Mouse (Mus musculus) megakaryocyte, embryonic 14.5 days (primary cell): ENCODE results near the gene Aanat. TPM values are rescaled to one million over a fixed set of nuclear protein-coding genes. Genes with fewer than 3 reads are reported as not detected.

Experiments used
- H3K27me3 ChIP-seq: replicated peaks from 2 replicates; pipeline ENCODE3; 2012; ENCODE audit warnings: inconsistent platforms
- H3K36me3 ChIP-seq: replicated peaks from 2 replicates; pipeline ENCODE3; 2012; ENCODE audit warnings: low read length, inconsistent platforms, mixed read lengths
- H3K4me1 ChIP-seq: 2 replicates; pipeline ENCODE4 v1.6.1; 2012; ENCODE audit warnings: inconsistent platforms
- H3K4me3 ChIP-seq: replicated peaks from 2 replicates; pipeline ENCODE3; 2012; ENCODE audit warnings: moderate library complexity, mild to moderate bottlenecking, inconsistent platforms
- H3K9me3 ChIP-seq: 2 replicates; pipeline ENCODE4 v1.6.1; 2012; ENCODE audit warnings: inconsistent platforms
- FLI1 ChIP-seq: IDR thresholded peaks from 2 replicates; pipeline ENCODE4 v1.6.1; 2012; ENCODE audit warnings: low read length, inconsistent platforms, mixed read lengths
- GATA1 ChIP-seq: IDR thresholded peaks from 3 replicates; pipeline ENCODE4 v1.6.1; 2012; ENCODE audit warnings: mixed read lengths, low read length, inconsistent platforms, borderline replicate concordance
- polyA plus RNA-seq: library from polyadenylated mRNA; stranded (reverse); fragments of >175 nt; gene quantifications from 2 replicates; pipeline ENCODE4 v1.2.3, GENCODE M21; 2012; ENCODE audit warnings: low replicate concordance; ENCODE audit not compliant: insufficient read depth

Aanat gene
- 0.21 and 2.2 TPM in 2 replicates for polyA plus RNA-seq

DNA sequence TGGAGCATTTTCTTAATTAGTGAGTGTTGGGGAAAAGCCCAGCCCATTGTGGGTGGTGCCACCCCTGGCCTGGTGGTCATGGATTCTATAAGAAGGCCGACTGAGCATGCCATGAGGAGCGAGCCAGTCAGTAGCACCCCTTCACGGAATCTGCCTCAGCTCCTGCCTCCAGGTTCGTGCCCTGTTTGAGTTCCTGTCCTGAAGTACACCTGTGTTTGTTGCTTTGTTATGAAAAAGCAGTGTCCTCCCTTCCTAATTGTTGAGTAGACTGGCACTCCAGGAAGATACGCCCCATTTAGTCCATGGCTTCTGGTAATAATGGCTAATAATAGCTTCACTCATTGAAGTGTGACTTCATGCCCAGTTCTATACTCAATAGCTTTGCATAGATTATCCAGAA, at the start of gene Aanat:
TSS of gene Aanat (plus strand) at position 123 of the 400 bp plus-strand sequence.
- no peaks in the 10 kb centered on the region for H3K9me3 ChIP-seq
- no peaks in the 10 kb centered on the region for H3K36me3 ChIP-seq
- TF ChIP-seq FLI1: no peak
- TF ChIP-seq GATA1: no peak
- H3K4me3 ChIP-seq: peak within 1 kb of the TSS; percentile 57
- peaks cover 62% of the 10 kb centered on the region for H3K27me3 ChIP-seq
- peaks cover 37% of the 10 kb centered on the region for H3K4me1 ChIP-seq

DNA sequence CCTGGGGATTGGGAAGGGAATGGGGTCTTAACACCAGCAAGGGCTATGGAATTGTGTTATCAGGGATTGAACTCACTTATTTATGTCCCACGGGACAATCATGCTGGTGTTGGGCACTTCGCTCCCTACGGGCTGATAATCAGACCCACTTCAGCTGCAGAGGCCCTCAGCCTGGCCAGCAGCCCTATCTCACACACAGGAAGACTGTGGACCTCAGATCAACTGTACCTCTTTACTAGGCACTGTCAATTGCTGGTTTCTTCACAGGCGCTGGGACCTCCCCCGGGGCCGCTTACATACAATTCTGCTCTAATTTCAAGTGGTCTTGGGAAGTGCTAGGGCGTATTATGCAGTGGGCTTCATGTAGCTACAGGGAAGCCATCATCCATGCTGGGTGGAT, 49.5 kb upstream of the Aanat start:
- peak overlapping the region; percentile 70 for H3K4me3 ChIP-seq
- peaks cover 62% of the 10 kb centered on the region for H3K36me3 ChIP-seq
- no peak for TF ChIP-seq GATA1
- TF ChIP-seq FLI1: no peak
- H3K27me3 ChIP-seq: peaks cover 55% of the 10 kb centered on the region
- no peaks in the 10 kb centered on the region for H3K9me3 ChIP-seq
- H3K4me1 ChIP-seq: peaks cover 90% of the 10 kb centered on the region

DNA sequence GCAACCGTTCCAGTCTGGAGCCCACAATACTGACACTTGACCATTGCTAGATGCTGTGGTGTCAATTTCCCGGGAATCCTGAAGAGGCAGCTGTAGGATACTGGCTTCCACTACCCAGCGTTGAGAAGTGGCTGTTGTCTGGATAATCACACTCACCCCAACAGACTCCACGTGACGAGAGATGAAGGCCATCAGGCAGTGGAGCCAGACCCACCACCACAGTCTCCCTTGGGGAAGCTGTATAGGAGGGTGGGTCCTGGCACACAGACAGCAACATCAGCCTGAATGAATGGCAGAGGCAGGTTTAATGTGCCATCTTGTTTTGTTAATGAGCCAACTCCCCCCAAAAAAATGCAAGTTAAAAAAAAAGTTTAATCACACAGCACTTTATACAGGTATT, 48.8 kb upstream of the Aanat start:
- Histone ChIP-seq H3K4me1 (peaks cover 86% of the 10 kb centered on the region), H3K9me3 (no peaks in the 10 kb centered on the region), H3K36me3 (peaks cover 69% of the 10 kb centered on the region), H3K27me3 (peaks cover 48% of the 10 kb centered on the region), H3K4me3 (no peak overlapping the region)
- no peak for TF ChIP-seq GATA1
- no peak for TF ChIP-seq FLI1

DNA sequence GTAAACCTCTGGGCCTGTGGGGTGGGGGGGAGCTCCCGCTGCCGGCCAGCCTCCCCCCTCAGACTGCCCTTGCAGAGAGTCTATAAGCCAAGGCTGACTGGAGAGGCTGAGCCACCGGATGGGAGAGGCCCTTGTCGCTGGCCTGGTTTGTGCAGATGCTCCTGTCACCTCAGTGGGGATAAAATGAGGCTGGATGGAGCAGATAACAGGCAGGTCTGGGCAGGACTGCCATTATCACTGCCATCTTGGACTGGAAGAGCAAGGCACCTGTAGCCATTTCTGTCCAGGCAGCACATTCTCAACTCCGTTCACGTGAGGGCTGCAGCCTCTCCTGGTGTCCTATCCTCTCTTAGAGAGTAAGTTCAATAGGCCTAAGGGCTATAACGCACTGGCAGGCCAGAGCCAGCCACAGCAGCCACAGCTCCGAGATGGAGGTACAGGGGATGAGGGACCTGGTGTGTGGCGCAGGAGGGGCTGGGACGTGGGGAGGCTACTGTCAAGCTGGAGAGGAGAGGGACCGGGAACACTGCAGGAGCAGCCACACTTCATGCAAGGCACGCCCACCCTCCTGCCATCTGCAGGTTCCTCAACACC, 48.0 kb upstream of the Aanat start:
- peak overlapping the region; percentile 20 for H3K4me3 ChIP-seq
- peaks cover 40% of the 10 kb centered on the region for H3K27me3 ChIP-seq
- peaks cover 77% of the 10 kb centered on the region for H3K36me3 ChIP-seq
- TF ChIP-seq GATA1: no peak
- TF ChIP-seq FLI1: no peak
- H3K4me1 ChIP-seq: peaks cover 79% of the 10 kb centered on the region
- no peaks in the 10 kb centered on the region for H3K9me3 ChIP-seq

DNA sequence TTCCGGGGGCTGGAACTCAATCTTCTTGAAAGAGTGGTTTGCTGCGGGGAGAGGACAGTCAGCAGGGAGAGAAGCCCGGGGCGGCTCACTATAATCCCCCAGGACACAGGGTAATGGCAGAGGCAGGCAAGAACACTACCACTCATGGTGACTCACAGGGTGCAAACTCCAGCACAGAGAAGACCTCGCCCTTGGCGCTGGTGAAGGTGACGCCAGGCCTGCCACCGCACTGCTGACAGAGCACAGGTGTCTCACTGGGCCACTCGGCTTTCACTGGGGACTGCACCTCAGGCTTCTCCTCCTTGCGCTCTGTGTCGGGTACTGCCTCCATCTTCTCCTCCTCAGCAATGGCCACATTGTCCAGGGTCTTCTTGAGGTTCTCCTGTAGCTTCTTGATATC, 45.0 kb upstream of the Aanat start:
- peaks cover 98% of the 10 kb centered on the region for H3K36me3 ChIP-seq

DNA sequence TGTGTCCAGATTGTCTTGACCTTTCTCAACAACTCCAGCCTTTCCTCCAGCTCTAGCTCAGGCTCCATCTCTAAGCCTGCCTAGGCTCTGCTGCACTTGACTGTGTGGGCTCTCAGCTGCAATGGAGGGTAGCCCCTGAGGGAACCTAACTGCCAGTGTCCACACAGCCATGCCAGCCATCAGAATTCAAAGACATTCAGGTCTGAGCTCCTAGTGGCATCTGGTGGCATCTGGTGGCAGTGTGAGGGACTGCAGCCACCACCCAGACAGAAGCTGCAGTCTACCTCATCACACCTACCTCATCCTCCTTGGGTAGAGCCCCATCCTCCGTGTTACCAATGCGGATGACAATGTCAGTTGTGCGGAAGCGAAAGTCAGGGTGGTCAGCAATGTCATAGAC, 43.1 kb upstream of the Aanat start:
- H3K27me3 ChIP-seq: peaks cover 7% of the 10 kb centered on the region
- H3K36me3 ChIP-seq: peaks cover 100% of the 10 kb centered on the region
- TF ChIP-seq GATA1: no peak
- no peak for TF ChIP-seq FLI1
- no peak overlapping the region for H3K4me3 ChIP-seq
- H3K9me3 ChIP-seq: no peaks in the 10 kb centered on the region
- peaks cover 65% of the 10 kb centered on the region for H3K4me1 ChIP-seq

More for the DNA sequence above, 45.0 kb upstream of the Aanat start:
- no peak for TF ChIP-seq GATA1
- TF ChIP-seq FLI1: no peak
- no peak overlapping the region for H3K4me3 ChIP-seq
- peaks cover 12% of the 10 kb centered on the region for H3K27me3 ChIP-seq
- H3K4me1 ChIP-seq: peaks cover 65% of the 10 kb centered on the region
- H3K9me3 ChIP-seq: no peaks in the 10 kb centered on the region

DNA sequence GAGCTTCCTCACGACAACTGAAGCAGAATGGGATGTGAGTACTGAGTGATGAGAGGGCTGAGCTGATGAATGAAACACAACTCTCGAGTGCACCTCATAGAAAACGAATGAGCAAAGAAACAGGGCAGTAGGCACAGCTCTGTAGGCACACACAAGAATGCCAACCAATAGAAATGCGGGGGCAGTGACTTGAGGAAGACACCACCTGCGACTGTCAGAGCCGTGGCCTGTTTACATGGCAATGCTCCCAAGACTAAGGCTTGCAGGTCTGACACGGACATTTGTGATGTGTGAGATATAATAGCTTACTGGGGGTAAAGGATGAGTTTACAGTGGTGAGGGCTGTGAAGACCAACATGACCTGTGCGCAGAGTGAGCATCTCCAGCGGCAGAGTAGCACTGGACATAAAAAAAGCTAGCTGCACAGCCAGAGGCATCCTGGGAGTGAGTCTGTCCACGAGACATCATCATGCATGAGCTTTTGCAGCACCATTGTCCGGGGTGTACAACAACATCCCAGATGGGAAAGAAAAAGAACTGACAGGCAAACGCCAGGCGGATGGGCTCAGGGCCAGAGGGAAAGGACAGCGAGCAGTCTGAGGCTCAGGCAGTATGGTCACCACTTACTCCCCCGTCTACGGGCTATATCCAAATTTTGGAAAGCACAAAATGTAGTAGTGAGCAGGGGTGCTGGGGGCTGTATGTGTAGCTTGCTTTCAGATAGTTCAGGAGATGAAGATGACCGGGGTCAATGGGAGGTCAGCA, 38.8 kb upstream of the Aanat start:
- H3K36me3 ChIP-seq: peaks cover 92% of the 10 kb centered on the region
- peaks cover 79% of the 10 kb centered on the region for H3K4me1 ChIP-seq
- no peak for TF ChIP-seq GATA1
- no peak for TF ChIP-seq FLI1
- no peaks in the 10 kb centered on the region for H3K27me3 ChIP-seq
- no peaks in the 10 kb centered on the region for H3K9me3 ChIP-seq
- no peak overlapping the region for H3K4me3 ChIP-seq

DNA sequence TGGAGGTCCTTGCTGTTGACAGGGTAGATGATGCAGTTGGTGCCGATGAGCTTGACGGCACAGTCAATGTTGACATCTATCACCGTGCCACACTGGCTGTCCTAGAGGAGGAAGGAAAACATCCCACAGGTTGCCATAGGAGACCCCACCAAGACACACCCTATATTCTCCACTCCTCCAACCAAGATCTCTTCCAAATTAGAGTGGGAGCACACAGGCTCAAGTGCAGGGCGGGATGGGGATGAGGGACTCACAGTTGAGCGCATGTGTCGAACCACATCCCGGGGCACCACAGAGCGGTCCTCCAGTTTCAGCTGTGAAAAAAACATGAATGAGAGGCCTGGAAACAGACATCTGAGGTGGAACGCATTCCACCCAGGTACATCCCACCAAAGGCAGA, 37.5 kb upstream of the Aanat start:
- Histone ChIP-seq H3K27me3 (no peaks in the 10 kb centered on the region), H3K4me1 (peaks cover 85% of the 10 kb centered on the region), H3K36me3 (peaks cover 92% of the 10 kb centered on the region), H3K9me3 (no peaks in the 10 kb centered on the region), H3K4me3 (peak overlapping the region; percentile 82)
- TF ChIP-seq GATA1 (no peak), FLI1 (no peak)

DNA sequence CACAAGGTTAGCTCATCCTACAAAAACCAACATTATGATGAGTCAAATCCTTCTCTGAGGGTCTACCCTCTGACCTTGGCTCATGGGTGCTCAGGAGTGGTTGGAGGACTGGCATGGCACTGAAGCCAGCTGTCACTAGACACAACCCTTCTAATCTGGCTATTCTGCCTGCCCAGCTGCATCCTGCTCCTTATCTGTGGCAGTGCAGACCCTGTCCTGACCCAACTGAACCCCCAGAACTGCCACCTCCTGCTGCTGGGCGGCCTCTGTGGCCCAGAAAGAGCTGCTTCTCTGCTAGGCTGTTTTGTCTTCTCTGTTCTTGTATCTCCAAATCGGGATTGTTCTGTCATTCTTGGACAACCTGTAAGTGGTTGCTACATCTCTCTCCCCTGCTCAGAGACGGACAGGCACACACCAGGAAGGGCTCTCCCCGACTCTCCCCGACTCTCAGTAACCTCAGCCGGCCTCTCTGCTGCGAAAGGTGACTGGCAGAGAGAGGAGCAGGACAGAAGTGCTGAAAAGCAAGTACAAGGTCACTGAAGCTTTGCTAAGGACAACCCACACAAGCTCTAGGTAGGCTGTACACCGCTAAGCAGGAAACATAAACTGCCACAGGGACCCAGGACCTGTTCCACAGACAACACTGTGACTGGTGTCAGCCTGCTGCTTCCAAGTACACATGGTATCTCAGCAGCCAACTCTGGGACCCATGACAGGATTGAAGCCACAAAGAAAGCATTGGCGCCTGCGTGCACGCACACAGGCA, 36.8 kb upstream of the Aanat start:
- TF ChIP-seq GATA1 (peak; percentile 55; the same call in 1 of the 3 replicates), FLI1 (no peak)
- Histone ChIP-seq H3K4me1 (peaks cover 85% of the 10 kb centered on the region), H3K36me3 (peaks cover 91% of the 10 kb centered on the region), H3K9me3 (no peaks in the 10 kb centered on the region), H3K4me3 (peak overlapping the region; percentile 82), H3K27me3 (no peaks in the 10 kb centered on the region)

DNA sequence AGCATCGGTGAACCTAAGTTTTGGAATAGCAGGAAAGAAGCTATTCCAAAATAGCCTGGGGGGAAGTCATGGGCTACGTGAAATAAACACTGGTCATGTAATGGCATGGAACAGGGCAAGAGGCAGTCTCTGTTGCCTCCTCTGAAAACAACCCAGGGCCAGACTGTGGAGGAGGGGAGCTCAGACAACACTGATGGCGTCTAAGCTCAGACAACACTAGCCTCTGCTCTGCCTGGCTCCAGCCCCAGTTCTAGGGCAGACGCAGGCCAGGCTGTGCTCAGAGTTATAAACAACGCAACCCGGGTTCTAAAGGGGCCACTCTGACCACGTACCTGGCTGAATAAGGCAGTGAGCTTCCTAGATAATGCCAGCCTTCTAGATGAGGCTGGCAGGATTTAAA, 35.5 kb upstream of the Aanat start:
- Histone ChIP-seq H3K4me1 (peaks cover 95% of the 10 kb centered on the region), H3K4me3 (peak overlapping the region; percentile 64), H3K9me3 (no peaks in the 10 kb centered on the region), H3K27me3 (peaks cover 1% of the 10 kb centered on the region), H3K36me3 (peaks cover 80% of the 10 kb centered on the region)
- no peak for TF ChIP-seq FLI1
- TF ChIP-seq GATA1: no peak
